Mouse (Mus musculus) thymus, adult 2 months (tissue): ENCODE data around the gene Mpp2.

ENCODE experiments used
- CTCF ChIP-seq: fragments of 200-500 bp; IDR thresholded peaks from 2 replicates; pipeline ENCODE4 v1.5.1; 2012; ENCODE audit warnings: mild to moderate bottlenecking, control low read depth, low read length, moderate library complexity, borderline replicate concordance; ENCODE audit not compliant: control insufficient read depth, poor library complexity, insufficient read depth; ENCODE audit errors: extremely low read depth
- POLR2A ChIP-seq: fragments of 200-500 bp; IDR thresholded peaks from 2 replicates; pipeline ENCODE4 v1.6.1; 2012; ENCODE audit warnings: mild to moderate bottlenecking, low read length, control low read depth, moderate library complexity; ENCODE audit not compliant: control insufficient read depth, poor library complexity, insufficient read depth; ENCODE audit errors: extremely low read depth

DNA sequence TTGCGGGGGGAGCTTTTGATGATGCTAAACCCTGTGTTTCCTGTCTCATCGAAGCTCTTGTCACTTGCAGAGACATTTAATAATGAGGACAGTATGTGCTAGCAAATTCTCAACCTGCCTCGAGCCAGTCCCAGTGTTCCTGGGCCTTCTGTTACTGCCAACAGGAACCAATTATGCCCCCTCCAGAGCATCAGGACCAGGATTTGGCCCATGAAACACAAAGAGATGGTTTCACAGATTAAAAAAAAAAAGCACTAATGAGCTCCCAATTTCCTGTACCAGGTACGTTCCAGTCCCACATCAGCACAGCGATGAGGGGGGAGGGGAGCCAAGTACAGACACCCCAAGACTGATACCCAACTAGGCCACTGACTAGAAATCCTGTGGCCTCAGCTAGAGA is 67.1 kb downstream of the Mpp2 start:
- TF ChIP-seq CTCF (no peak), POLR2A (no peak)
